Mouse (Mus musculus) A20 (cell line): ENCODE data around the gene Ssc5d.

Source experiments
- DNase-seq: peaks from one replicate; pipeline ENCODE4 v3.0.0-alpha.2; 2011; ENCODE audit warnings: low read depth, low spot score

Gene Ssc5d

DNA sequence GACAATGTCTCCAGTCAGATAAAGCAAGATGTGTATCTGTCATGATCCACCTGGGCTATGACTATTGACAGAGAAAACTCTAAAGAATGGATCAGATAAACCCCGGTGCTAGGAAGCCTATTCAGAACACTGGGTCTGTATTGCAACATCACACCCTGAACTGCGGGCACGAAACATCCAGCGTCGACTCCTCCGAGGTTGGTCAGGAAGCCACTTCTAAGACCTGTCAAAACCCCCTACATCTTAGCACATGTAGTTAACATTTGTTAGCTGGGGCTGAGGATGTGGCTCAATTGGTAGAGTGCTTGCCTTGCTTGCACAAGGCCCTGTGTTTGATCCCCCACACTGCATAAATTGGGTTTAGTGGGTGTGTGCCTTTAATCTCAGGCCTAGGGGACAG lies 22.8 kb downstream of the Ssc5d start:
- DNase-seq = no peak

DNA sequence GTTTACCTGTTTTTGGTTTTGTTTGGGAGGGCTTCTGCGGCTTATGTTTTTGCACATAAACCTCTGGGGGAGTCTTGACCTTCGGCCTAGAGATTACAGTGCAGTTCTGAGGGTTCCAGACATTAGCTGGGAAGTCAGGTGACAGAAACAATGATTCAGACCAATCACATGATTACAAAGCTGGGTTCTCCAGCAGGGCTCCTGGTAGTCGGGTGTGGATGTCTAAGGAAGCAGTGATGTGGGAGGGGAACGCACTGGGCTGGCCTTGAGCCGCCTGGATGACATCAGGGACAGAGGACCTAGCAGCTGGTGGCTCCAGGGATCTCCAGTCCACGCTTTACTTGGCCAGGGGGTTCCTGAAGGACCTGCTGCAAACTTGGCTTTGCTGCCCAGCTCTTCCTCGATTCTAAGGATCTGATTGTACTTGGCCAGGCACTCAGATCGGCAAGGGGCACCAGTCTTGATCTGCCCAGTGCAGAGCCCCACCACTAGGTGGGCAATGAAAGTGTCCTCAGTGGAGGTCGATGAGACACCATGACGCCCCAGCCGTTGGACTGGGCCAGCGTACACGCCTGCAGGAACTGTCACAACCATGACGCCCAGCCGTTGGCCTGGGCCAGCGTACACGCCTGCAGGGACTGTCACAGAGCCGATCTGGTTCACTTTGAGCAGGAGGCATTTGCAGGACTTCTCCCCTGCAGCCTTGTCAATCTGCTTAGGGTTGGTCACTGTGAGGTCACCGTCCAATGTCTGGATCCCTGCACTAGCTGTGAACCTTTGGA lies 25.2 kb downstream of the Ssc5d start:
- no peak for DNase-seq

DNA sequence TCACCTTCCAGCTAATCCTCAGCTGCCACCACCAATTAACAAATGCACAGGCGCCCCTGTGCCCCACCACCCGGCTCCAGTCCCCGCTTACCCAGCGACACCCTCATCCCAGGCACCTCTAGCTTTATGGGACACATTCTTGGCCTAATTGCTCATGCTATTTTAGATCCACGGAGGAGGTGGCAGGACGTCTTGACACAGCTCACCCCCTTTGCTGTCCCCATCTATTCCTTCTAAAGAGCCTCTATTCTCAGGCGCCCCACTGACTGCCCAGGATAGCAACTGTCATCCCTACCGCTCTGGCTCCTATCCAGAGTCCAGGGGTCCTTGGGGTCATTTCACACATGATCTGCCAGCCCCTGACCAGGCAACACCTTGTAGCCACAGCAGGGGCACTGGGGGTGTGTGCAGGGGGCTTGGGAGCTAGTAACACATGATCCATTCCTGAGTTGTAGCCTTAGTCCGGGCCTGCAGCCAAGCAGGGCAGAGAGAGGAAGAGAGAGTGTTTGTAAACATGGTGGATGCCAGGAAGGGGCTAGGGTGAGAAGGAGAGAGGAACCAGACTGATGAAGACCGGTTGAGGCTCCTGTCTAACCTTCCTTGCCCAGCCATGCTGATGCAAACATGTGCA lies 28.3 kb downstream of the Ssc5d start:
- no peak for DNase-seq

DNA sequence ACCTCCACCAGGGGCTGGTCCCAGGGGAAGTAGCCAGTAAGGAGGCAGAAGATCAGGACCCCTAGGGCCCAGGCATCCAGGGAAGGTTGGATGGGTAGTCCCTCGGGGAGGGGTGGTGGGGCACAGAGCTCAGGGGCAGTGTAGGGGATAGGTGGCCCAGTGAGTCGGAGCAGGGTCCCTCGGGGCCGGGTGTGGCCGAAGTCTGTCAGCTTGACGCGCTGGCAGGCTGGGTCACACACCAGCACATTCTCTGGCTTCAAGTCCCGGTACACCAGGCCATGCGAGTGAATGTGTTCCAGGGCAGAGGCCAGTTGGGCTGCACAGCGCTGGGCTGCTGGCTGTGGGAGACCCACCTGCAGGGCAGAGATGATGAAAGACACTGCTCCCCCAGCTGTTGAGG lies 31.8 kb downstream of the Ssc5d start:
- no peak for DNase-seq

DNA sequence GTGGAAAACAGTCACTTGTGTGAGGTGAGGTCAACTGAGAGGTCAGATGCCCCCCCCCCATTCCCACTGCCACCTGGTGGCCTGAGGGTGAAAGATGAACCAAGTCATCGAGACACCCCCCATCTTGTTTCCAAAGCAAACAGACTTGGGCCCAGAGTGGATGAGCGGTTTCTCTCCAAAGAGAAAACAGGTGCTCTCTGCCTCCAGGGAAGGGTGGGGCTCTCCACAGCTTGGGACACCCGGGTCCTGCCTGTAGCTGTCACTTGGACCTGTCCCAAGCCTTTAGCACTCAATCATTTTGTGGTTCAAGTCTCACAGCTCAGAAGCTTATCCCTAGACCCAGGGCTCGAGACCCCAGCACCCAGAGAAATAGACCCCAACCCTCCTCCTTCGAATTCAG lies 37.9 kb downstream of the Ssc5d start:
- no peak for DNase-seq

DNA sequence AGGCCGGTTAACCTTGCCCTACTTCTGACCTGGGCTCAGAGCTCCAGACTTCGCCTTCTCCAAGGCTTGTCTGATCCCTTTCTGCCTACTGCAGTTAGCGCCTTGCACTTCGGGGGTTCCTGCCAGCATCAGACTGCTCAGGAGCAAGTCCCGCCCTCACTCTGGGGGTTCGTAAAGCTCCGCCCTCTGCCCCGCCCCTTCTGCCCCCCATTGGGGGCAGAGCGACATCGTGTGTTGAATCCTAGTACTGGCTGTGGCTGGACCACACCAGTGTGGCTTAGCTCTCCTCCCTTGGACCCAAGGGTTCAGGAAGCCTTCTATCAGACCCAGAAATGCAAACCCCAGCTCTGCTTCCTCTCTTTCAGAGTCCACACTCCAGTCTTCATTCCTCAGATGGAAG lies 38.7 kb downstream of the Ssc5d start, which contains the start of gene Sbk2:
Gene Sbk2 (minus strand): TSS at position 135 of the 400 bp plus-strand sequence.
- DNase-seq = peak; percentile 90

DNA sequence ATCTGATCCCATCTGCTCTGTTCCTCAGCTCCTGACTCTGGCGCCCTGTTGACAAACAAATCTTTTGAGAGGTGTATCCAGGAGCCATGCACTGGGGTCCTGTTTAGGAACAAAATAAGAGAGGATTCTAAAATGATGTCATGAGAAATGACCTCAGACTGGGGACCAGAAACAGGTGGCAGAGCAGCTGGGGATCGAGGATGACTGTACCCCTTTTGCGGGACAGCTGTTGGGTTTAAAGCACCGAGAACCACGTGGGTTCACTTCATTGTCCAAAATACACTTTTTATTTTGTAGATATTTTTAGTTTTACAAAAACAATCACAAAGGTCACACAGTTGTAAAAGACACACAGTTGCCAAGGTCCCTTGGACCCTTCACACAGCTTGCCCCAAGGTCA lies 39.4 kb downstream of the Ssc5d start:
- DNase-seq = no peak

DNA sequence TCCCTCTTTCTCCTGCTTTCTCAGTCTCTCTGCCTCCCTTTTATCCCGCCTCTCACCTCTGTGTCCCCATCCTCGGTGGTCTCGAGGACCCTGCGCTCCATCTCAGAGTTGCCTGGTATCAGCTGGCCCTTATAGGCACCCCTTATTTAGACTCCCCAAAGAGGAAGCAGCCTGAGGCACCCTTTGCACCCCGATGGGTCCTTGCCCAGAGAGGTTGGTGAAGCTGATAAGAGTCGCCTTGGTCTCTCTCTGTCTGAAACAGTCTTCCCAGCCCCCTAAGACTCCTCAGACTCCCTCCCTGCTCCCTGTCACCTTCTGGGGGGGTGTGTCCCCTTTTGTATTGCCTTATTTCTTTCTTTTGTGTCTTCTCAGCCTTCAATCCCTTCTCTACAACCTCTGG lies 45.5 kb downstream of the Ssc5d start, which contains the start of gene Sbk3:
Gene Sbk3 (minus strand): TSS at position 101 of the 400 bp plus-strand sequence.
- DNase-seq = no peak

DNA sequence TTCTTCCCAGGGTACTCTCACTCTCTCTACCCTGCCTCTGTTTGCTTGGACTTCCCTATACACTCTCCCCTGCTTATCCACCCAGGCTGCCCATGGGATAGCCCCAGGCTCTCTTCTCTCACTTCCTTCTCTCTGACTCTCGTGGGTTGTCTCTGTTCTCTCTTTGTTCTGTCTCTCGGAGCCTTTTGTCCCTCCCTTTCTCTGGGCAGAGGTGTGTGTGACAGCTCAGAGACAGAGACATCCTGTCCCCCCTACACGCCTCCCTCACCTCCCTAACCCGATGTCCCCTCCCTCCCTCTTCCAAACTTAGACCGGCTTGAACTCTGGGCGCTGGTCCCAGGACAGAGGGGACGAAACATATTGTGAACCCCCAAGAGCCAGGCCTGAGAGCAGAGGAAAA lies 46.1 kb downstream of the Ssc5d start:
- DNase-seq = no peak

DNA sequence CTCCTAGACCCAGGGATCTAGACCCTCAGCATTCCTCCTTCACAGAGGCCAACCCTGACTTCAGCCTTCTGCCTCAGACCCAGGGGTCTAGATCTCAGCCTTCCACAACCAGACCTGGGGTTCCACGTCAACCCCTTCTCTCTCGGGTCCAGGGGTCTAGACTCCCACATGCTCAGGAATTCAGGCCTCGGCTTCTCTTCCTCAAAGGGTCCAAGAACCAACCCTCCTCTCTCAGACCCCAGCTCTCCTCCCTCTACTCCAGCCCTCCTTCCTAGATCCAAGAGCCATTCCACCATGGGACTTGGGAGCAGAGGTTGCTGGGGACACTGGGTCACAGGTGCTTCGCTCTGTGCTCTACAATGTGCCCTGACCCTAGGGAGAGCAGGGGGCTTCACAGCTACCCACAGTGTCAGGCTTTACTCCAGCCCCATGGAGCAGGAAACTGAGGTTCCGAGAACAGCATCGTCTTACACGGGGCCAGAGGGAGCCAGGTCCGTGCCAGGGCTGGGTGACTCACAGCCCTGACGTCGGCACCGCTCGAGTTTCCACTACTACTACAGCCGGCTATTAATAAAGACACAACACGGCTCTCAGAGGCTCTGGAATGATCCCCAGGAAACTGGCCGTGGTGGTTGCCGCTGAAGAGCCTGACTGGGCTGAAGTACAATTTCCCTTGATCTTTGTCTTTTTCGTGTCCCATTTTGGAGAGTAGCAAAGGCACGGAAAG lies 46.9 kb downstream of the Ssc5d start:
- no peak for DNase-seq

DNA sequence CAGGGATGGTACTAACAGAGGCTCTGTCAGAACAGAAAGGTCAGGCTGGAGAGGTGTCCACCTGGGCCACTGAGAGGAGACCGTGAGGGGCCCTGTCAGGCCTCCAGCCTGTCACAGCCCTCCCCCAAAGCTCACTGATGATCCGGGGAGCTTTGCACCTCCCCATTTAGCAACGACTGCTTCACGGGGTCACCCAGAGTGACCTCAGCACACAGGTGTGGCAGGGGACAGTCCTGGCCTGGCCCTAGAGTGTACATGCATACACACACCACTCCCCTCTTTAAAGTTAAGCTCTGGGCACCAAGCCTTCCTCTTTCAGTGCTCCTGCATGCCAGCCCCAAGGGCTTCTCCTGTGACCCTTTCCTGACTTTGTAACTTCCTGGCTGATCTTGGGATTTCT lies 49.9 kb downstream of the Ssc5d start:
- no peak for DNase-seq

DNA sequence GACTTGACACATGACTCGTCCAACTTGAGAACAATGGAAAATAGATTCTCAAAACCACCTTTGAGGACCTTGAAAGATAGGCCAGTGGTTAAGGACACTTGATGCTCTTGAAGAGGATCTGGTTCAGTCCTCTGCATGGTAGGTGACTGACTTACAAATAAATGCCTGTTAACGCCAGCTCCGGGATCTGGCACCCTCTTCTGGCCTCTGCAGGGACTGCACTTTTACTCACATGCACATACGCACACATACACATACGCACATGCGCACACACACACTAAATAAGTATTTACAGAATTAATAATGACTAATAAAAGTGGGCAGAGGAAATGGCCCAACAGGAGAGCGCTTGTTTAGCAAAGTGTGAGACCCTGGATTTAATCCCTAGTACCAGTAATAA lies 51.2 kb downstream of the Ssc5d start:
- DNase-seq = peak; percentile 29

DNA sequence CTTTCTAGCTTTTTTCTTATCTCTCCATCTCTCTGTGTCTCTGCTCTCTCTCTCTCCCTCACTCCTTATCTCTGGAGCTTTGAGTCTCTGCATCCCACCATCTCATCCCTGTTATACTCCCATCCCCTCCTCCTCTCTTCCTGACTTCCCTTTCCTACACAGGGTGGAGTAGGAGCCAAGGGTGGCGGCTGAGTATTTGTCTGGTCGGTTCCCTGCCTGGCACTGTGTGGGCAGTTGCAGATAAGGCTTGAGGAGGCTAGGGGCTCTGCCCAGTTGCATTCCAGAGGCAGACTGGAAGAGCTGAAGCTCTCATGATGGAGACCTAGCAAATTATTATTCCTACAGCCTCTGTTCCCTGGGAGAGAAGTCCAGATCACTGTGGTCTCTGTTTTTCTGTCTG lies 62.7 kb downstream of the Ssc5d start:
- no peak for DNase-seq

DNA sequence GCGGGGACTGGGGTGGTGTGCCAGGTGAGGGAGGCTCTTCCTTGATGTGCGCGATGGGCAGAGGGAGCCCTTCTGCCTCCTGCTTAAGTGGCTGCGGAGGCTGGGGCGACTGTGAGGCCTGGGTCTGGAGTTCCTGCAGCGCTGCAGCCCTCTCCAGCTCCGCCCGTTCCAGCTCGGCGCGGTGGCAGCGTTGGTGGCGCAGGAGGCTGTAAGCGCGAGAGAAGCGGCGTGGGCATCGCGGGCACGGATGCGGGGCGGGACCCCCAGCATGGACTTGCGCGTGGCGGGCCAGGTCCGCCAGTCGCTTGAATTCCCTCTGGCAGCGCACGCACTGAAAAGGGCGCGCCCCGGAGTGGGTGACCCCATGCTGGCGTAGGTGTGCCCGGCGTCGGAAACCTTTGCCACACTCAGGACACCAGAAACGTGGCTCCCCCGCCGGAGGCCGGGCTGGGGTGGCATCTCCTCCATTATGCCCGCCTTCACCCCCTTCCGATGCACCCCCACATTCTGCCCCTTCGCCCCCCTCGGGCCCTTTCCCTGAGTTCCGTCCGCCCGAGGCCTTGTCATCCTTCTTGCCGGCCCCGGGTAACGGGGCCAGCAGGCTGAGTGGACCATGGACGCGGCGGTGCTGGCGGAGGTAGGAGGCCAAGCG lies 67.9 kb downstream of the Ssc5d start:
- DNase-seq = no peak

DNA sequence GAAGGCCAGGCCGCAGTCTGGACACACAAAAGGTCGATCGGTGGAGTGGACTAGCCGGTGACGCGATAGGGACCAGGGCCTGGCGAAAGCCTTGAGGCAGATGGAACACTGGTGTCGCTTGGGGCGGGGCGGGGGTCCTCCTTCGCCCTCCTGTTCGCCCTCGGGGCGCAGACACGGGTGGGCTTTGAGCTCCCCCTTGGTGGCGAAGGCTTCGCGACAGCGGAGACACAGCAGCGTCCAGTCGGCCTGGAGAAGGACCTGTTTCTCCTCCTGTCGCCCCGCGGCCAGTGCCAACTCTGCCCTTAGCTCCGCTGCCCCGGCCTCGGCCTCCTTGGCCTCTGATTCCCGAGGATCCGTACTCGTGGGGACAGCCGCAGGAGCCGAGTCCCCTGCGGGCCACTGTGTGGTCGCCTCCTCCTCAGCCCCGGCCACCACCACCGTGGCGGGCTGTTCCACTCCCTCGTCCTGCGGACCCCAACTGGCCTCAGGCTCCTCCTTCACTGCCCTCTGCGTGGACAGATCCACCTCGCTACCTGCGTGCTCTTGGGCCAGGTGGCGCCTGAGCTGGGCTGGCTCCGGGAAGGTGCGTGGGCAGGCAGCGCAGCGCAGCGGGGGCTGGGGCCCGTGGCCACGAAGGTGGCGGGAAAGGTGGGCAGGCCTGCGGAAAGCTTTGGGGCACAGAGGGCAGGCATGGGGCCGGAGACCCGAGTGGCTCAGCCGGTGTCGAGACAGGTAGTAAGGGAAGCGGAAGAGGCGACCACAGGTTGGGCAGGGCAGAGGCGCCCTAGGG lies 68.6 kb downstream of the Ssc5d start:
- DNase-seq = no peak
